Mouse (Mus musculus): ENCODE results near the gene Atp2b1.

DNA sequence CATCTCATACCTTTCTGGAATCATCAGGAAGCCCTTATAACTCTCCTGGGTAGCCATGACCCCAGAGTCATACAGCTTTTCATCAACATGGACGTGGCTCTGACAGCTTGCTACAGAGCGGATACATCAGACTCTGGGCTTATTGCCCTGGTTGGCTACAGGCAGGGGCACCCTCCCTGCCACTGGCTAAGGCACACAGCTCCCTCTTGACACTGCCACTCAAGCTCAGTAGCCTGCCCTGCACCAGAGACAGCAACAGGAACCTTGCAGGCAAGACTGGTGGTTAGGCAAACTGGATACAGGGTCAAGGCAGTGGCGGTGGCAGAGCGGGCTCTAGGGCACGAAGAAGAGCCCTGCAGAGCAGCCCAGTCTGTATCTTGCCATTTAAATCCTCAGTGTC, 126.0 kb downstream of the Atp2b1 start:
- no peak for TF ChIP-seq CTCF (IDR thresholded peaks at IDR 0.05; ENCODE audit: borderline replicate concordance, control insufficient read depth, extremely low read depth, insufficient read depth, low read length, poor library complexity)
- no peak for TF ChIP-seq POLR2A (IDR thresholded peaks at IDR 0.05; ENCODE audit: control insufficient read depth, extremely low read depth, insufficient read depth, low read length, poor library complexity)

Data from thymus, adult 2 months (tissue).